Mouse (Mus musculus) heart, adult 18-20 months (tissue): ENCODE measurements around the gene Plcb1. TPM values are rescaled to one million over a fixed set of nuclear protein-coding genes. Genes with fewer than 3 reads are reported as not detected.

Source experiments
- DNase-seq, 2 experiments: peaks; one replicate each; pipeline ENCODE4 v3.0.0; 2021 to 2022; ENCODE audit warnings: mixed read lengths in 1 of 2
- total RNA-seq, 2 experiments: library from RNA; stranded (reverse); gene quantifications; 2 replicates each; pipeline ENCODE4 v1.2.3; 2021

Plcb1 gene
- total RNA-seq, 2 experiments from 2014 or later = 4.2 to 5.0 TPM

GRCm38 (mm10) chr2:135072503-135072902 is 286.6 kb downstream of the Plcb1 start:
- DNase-seq = no peak

GRCm38 (mm10) chr2:135073014-135073413 is 287.1 kb downstream of the Plcb1 start:
- no peak for DNase-seq

GRCm38 (mm10) chr2:135075375-135075774 is 289.5 kb downstream of the Plcb1 start:
- no peak for DNase-seq

GRCm38 (mm10) chr2:135092588-135093162 is 306.8 kb downstream of the Plcb1 start:
- no peak for DNase-seq

GRCm38 (mm10) chr2:135101292-135101691 is 315.4 kb downstream of the Plcb1 start:
- no peak for DNase-seq

GRCm38 (mm10) chr2:135101943-135102342 is 316.1 kb downstream of the Plcb1 start:
- DNase-seq = no peak

GRCm38 (mm10) chr2:135106649-135107048 is 320.8 kb downstream of the Plcb1 start:
- DNase-seq = no peak

GRCm38 (mm10) chr2:135108607-135109006 is 322.7 kb downstream of the Plcb1 start:
- no peak for DNase-seq

GRCm38 (mm10) chr2:135114501-135115128 is 328.7 kb downstream of the Plcb1 start:
- no peak for DNase-seq

- DNase-seq = no peak
These were observed 337.2 kb downstream of the Plcb1 start for GRCm38 (mm10) chr2:135123057-135123456.

GRCm38 (mm10) chr2:135123695-135124343 is 338.0 kb downstream of the Plcb1 start:
- DNase-seq = no peak

- no peak for DNase-seq
These were observed 354.7 kb downstream of the Plcb1 start for GRCm38 (mm10) chr2:135140576-135140975.

- no peak for DNase-seq
These were observed 366.4 kb downstream of the Plcb1 start for GRCm38 (mm10) chr2:135152289-135152688.

GRCm38 (mm10) chr2:135153248-135153647 is 367.4 kb downstream of the Plcb1 start:
- no peak for DNase-seq

- DNase-seq = no peak
These were observed 370.2 kb downstream of the Plcb1 start for GRCm38 (mm10) chr2:135156055-135156454.

GRCm38 (mm10) chr2:135157961-135158360 is 372.1 kb downstream of the Plcb1 start:
- DNase-seq = no peak

GRCm38 (mm10) chr2:135161673-135162072 is 375.8 kb downstream of the Plcb1 start:
- DNase-seq = no peak

- no peak for DNase-seq
These were observed 379.6 kb downstream of the Plcb1 start for GRCm38 (mm10) chr2:135165512-135165911.

GRCm38 (mm10) chr2:135175544-135175943 is 389.7 kb downstream of the Plcb1 start:
- no peak for DNase-seq

- DNase-seq = no peak
These were observed 401.8 kb downstream of the Plcb1 start for GRCm38 (mm10) chr2:135187659-135188058.

- DNase-seq = no peak
These were observed 415.0 kb downstream of the Plcb1 start for GRCm38 (mm10) chr2:135200830-135201229.

- DNase-seq = no peak
These were observed 416.5 kb downstream of the Plcb1 start for GRCm38 (mm10) chr2:135202390-135202789.
